Mouse (Mus musculus) midbrain, embryonic 12.5 days (tissue): ENCODE data around the gene Ly6g6f. TPM values are rescaled to one million over a fixed set of nuclear protein-coding genes. Genes with fewer than 3 reads are reported as not detected.
"Not testable (repeated sequence)": the region's sequence is repeated elsewhere in the genome, so short reads cannot be mapped to it uniquely, and the experiment has no call there.

Source experiments
- ATAC-seq: fragments of 200-750 bp; cut with Nextera tagmentation; 2 replicates; pipeline ENCODE4 v1.8.0; 2017; ENCODE audit warnings: low read depth, moderate TSS enrichment, moderate library complexity; ENCODE audit not compliant: low FRiP score
- H3K27ac ChIP-seq: fragments of 300-500 bp; sonication (generic); replicated peaks from 2 replicates; pipeline ENCODE4 v1.5.1; 2016; ENCODE audit warnings: mild to moderate bottlenecking
- H3K27me3 ChIP-seq: fragments of 300-500 bp; sonication (generic); 2 replicates; pipeline ENCODE4 v1.6.1; 2016; ENCODE audit warnings: mild to moderate bottlenecking
- H3K36me3 ChIP-seq: fragments of 300-500 bp; sonication (generic); 2 replicates; pipeline ENCODE4 v1.6.1; 2016
- H3K4me1 ChIP-seq: fragments of 300-500 bp; sonication (generic); 2 replicates; pipeline ENCODE4 v1.6.1; 2016
- H3K4me2 ChIP-seq: fragments of 300-500 bp; sonication (generic); replicated peaks from 2 replicates; pipeline ENCODE4 v1.6.1; 2016; ENCODE audit warnings: mild to moderate bottlenecking, moderate library complexity
- H3K4me3 ChIP-seq: fragments of 300-500 bp; sonication (generic); 2 replicates; pipeline ENCODE4 v1.5.1; 2016; ENCODE audit warnings: mild to moderate bottlenecking
- H3K9ac ChIP-seq: fragments of 300-500 bp; sonication (generic); replicated peaks from 2 replicates; pipeline ENCODE4 v1.6.1; 2016; ENCODE audit warnings: mild to moderate bottlenecking, moderate library complexity
- H3K9me3 ChIP-seq: fragments of 300-500 bp; sonication (generic); 2 replicates; pipeline ENCODE4 v1.6.1; 2016; ENCODE audit warnings: mild to moderate bottlenecking
- WGBS: fragments of 180-500 bp; shearing (Covaris S2); methylation state at CpG from one replicate; pipeline ENCODE4 v1.1.7; 2016; 5-methylcytosine and 5-hydroxymethylcytosine counted together
- polyA plus RNA-seq: library from polyadenylated mRNA; unstranded; fragments of >200 nt; fragmentation: Nextera tagmentation; extraction: Ambion mirVana; gene quantifications from 2 replicates; pipeline ENCODE4 v1.2.1, GENCODE M21; 2016

The Ly6g6f gene
- polyA plus RNA-seq, 1 experiment from 2014 or later = 0.47 TPM

- peaks cover 46% of the 10 kb centered on the region for H3K4me1 ChIP-seq
- H3K27ac ChIP-seq, ATAC-seq, H3K27me3 ChIP-seq, H3K4me2 ChIP-seq, H3K9ac ChIP-seq, H3K4me3 ChIP-seq, H3K9me3 ChIP-seq: not testable (repeated sequence)
- peaks cover 24% of the 10 kb centered on the region for H3K36me3 ChIP-seq
- WGBS = 94% methylated on average over 12 of the region's 12 CpGs
These were observed 39.0 kb upstream of the Ly6g6f start for GRCm38 (mm10) chr17:35124261-35124896.

- not testable (repeated sequence) for H3K4me3 ChIP-seq, H3K9ac ChIP-seq, H3K27me3 ChIP-seq, H3K9me3 ChIP-seq, ATAC-seq, H3K27ac ChIP-seq, H3K4me2 ChIP-seq
- WGBS = 90% methylated on average over 9 of the region's 9 CpGs
- Histone ChIP-seq H3K36me3 (peaks cover 32% of the 10 kb centered on the region), H3K4me1 (peaks cover 46% of the 10 kb centered on the region)
These were observed 37.9 kb upstream of the Ly6g6f start for GRCm38 (mm10) chr17:35123287-35123686.

- Histone ChIP-seq H3K4me2 (peak within 1 kb of the TSS; percentile 99), H3K4me3 (peak within 1 kb of the TSS; percentile 96), H3K4me1 (peaks cover 37% of the 10 kb centered on the region), H3K9me3 (no peaks in the 10 kb centered on the region), H3K9ac (peak within 1 kb of the TSS; percentile 96), H3K27me3 (no peaks in the 10 kb centered on the region), H3K36me3 (peaks cover 44% of the 10 kb centered on the region), H3K27ac (peak within 1 kb of the TSS; percentile 93)
- no peak; the same call in 1 of the 2 replicates for ATAC-seq
- under 1% methylated on average over 19 of the region's 19 CpGs for WGBS
These were observed 36.5 kb upstream of the Ly6g6f start, which contains the start of gene Csnk2b for GRCm38 (mm10) chr17:35121871-35122303. Gene Csnk2b (minus strand): TSS chr17:35122053.

GRCm38 (mm10) chr17:35121143-35121799 lies 35.9 kb upstream of the Ly6g6f start, which contains the start of gene Gpank1:
Gene Gpank1 (plus strand): TSS chr17:35121455.
- peak; percentile 95 for ATAC-seq
- Histone ChIP-seq H3K9ac (peak within 1 kb of the TSS; percentile 96), H3K27me3 (no peaks in the 10 kb centered on the region), H3K36me3 (peaks cover 47% of the 10 kb centered on the region), H3K4me2 (peak within 1 kb of the TSS; percentile 99), H3K4me3 (peak within 1 kb of the TSS; percentile 96), H3K27ac (peak within 1 kb of the TSS; percentile 93), H3K9me3 (no peaks in the 10 kb centered on the region), H3K4me1 (peaks cover 31% of the 10 kb centered on the region)
- WGBS = under 1% methylated on average over 50 of the region's 50 CpGs

- H3K27me3 ChIP-seq = no peaks in the 10 kb centered on the region
- peak overlapping the region; percentile 96 for H3K4me3 ChIP-seq
- no peak; the same call in 1 of the 2 replicates for ATAC-seq
- H3K27ac ChIP-seq = peak overlapping the region; percentile 70
- peak overlapping the region; percentile 96 for H3K9ac ChIP-seq
- peak overlapping the region; percentile 99 for H3K4me2 ChIP-seq
- 1% methylated on average over 28 of the region's 33 CpGs for WGBS
- H3K9me3 ChIP-seq = no peaks in the 10 kb centered on the region
- peaks cover 53% of the 10 kb centered on the region for H3K36me3 ChIP-seq
- H3K4me1 ChIP-seq = peaks cover 25% of the 10 kb centered on the region
These were observed 35.3 kb upstream of the Ly6g6f start for GRCm38 (mm10) chr17:35120745-35121142.

GRCm38 (mm10) chr17:35115046-35116019 lies 29.9 kb upstream of the Ly6g6f start, which contains the start of gene Ly6g5b:
Gene Ly6g5b (minus strand): TSS chr17:35115428.
- Histone ChIP-seq H3K27ac (no peak within 1 kb of the TSS), H3K36me3 (peaks cover 50% of the 10 kb centered on the region), H3K9ac (no peak within 1 kb of the TSS), H3K27me3 (no peaks in the 10 kb centered on the region), H3K4me1 (peaks cover 6% of the 10 kb centered on the region), H3K9me3 (no peaks in the 10 kb centered on the region), H3K4me2 (no peak within 1 kb of the TSS), H3K4me3 (no peak within 1 kb of the TSS)
- WGBS = 84% methylated on average over 8 of the region's 8 CpGs
- no peak for ATAC-seq

GRCm38 (mm10) chr17:35111774-35112173 lies 26.4 kb upstream of the Ly6g6f start:
- Histone ChIP-seq H3K9me3 (no peaks in the 10 kb centered on the region), H3K27ac (no peak overlapping the region), H3K36me3 (peaks cover 26% of the 10 kb centered on the region), H3K27me3 (no peaks in the 10 kb centered on the region), H3K4me2 (no peak overlapping the region), H3K9ac (no peak overlapping the region), H3K4me3 (no peak overlapping the region), H3K4me1 (no peaks in the 10 kb centered on the region)
- ATAC-seq = no peak
- 69% methylated on average over 9 of the region's 9 CpGs for WGBS

GRCm38 (mm10) chr17:35108097-35108496 lies 22.7 kb upstream of the Ly6g6f start, which contains the start of gene Ly6g5c:
Gene Ly6g5c (plus strand): TSS chr17:35108279.
- Histone ChIP-seq H3K9me3 (no peaks in the 10 kb centered on the region), H3K27me3 (no peaks in the 10 kb centered on the region), H3K36me3 (peaks cover 8% of the 10 kb centered on the region; the same call in 1 of the 2 replicates), H3K4me3 (no peak within 1 kb of the TSS), H3K27ac (no peak within 1 kb of the TSS), H3K4me1 (peaks cover 10% of the 10 kb centered on the region), H3K9ac (no peak within 1 kb of the TSS), H3K4me2 (no peak within 1 kb of the TSS)
- no peak for ATAC-seq
- 85% methylated on average over 6 of the region's 6 CpGs for WGBS

- Histone ChIP-seq H3K36me3 (peaks cover 23% of the 10 kb centered on the region), H3K9me3 (no peaks in the 10 kb centered on the region), H3K4me2 (no peak overlapping the region), H3K4me3 (0 out of 2 replicates have a peak overlapping the region, but pooled peaks have one; percentile 17), H3K4me1 (peaks cover 10% of the 10 kb centered on the region), H3K27ac (no peak overlapping the region), H3K9ac (no peak overlapping the region), H3K27me3 (no peaks in the 10 kb centered on the region)
- 65% methylated on average over 3 of the region's 3 CpGs for WGBS
- no peak for ATAC-seq
These were observed 21.1 kb upstream of the Ly6g6f start for GRCm38 (mm10) chr17:35106522-35106921.

GRCm38 (mm10) chr17:35105740-35106389 lies 20.5 kb upstream of the Ly6g6f start:
- peak; percentile 12; the same call in 1 of the 2 replicates for ATAC-seq
- Histone ChIP-seq H3K27me3 (no peaks in the 10 kb centered on the region), H3K9me3 (no peaks in the 10 kb centered on the region), H3K9ac (0 out of 2 replicates have a peak overlapping the region, but pooled peaks have one; percentile 37), H3K36me3 (peaks cover 30% of the 10 kb centered on the region), H3K4me3 (0 out of 2 replicates have a peak overlapping the region, but pooled peaks have one; percentile 17), H3K4me1 (peaks cover 10% of the 10 kb centered on the region), H3K4me2 (peak overlapping the region; percentile 36), H3K27ac (no peak overlapping the region)
- 24% methylated on average over 13 of the region's 13 CpGs for WGBS

- H3K27ac ChIP-seq = no peak overlapping the region
- no peaks in the 10 kb centered on the region for H3K9me3 ChIP-seq
- peaks cover 41% of the 10 kb centered on the region for H3K36me3 ChIP-seq
- WGBS = 76% methylated on average over 6 of the region's 6 CpGs
- no peaks in the 10 kb centered on the region for H3K27me3 ChIP-seq
- H3K4me2 ChIP-seq = no peak overlapping the region
- peaks cover 10% of the 10 kb centered on the region for H3K4me1 ChIP-seq
- no peak overlapping the region for H3K9ac ChIP-seq
- H3K4me3 ChIP-seq = no peak overlapping the region
- ATAC-seq = no peak
These were observed 19.3 kb upstream of the Ly6g6f start for GRCm38 (mm10) chr17:35104754-35105153.
